Mouse (Mus musculus): ENCODE data around the gene Col5a3. TPM values are rescaled to one million over a fixed set of nuclear protein-coding genes. Genes with fewer than 3 reads are reported as not detected.

Col5a3 gene
- total RNA-seq, 4 experiments from 2014 or later, result 2.8 to 8.0 (median 6.7) TPM

DNA sequence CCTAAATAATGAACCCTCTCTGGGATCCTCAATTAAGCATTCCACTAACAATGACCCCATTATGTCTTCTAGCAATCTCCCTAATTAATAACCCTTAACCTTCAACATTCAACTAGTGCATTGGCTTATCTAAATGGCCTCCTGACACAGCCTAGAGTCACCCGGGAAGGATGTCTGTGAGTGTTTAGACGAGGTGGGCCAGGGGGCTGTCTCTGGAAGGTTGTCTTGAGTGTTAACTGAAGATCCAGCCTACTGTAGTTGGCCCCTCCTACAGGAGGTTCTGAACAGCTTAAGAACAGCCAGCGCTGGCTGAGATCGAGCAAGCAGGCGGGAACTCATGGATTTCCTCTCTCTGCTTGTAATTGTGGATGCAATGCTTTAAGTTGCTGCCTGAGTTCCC, 9.2 kb downstream of the Col5a3 start:
- no peak for DNase-seq (ENCODE audit: low spot score in 2 of 2)

DNA sequence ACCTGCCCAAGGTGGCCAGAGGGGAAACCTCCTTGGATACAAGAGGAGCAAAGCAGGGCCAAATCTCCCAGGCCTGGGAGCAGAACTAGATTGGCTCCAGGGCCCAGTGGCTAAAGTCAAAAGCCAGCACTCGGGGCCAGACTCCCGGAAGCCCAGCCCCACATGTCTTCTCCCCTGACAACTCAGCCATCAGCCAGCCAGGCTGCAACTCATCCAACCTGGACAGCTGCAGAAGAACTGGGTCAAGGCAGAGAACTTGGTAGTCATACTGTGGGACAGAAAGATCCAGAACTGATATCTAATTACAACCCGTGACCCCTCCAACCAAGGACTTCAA, 9.7 kb downstream of the Col5a3 start:
- DNase-seq (ENCODE audit: low spot score in 2 of 2), result peak; percentile 65 to 80

DNA sequence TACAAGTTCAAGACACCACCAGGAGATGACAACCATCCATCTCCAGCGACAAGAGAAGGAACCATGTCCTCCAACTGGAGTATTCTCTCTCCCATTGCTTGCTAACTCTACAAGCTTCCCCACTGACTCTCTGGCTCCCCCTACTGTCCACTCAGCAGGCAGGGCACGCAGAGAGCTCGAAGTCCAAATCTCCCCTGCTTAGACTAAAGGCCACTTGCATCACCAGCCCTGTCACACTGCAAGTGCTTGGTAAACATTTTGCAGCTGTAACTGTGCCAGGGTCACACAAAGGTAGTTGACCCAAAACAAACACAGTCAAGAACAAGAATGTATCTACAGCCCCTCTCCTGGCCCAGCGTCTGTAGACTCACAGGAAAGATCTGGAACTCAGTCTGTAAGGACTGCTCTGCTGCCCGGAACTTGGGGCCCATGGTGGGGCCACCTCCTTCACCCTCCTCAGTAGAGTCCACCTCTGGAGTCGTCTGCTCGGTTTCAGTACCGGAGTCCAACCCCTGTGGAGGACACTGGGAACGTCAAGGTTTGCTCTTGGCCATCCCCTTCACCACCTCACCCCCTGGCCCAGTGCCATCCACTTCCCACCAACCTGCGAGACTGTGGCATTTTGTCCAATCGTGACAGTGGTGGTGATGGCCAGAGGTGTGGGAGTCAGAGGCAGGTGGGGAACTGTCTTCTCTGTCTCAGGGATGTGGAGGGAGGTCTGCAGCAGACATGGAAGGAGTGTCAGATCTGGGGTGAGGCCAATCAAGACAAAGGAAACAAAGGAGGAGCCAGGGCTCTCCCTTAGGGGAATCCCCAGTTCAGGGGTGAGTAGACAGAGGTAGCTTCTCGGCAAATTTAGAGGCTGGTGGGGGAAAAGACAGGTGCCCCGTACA, 10.4 kb downstream of the Col5a3 start:
- peak; percentile 26 to 43 for DNase-seq (ENCODE audit: low spot score in 2 of 2)

DNA sequence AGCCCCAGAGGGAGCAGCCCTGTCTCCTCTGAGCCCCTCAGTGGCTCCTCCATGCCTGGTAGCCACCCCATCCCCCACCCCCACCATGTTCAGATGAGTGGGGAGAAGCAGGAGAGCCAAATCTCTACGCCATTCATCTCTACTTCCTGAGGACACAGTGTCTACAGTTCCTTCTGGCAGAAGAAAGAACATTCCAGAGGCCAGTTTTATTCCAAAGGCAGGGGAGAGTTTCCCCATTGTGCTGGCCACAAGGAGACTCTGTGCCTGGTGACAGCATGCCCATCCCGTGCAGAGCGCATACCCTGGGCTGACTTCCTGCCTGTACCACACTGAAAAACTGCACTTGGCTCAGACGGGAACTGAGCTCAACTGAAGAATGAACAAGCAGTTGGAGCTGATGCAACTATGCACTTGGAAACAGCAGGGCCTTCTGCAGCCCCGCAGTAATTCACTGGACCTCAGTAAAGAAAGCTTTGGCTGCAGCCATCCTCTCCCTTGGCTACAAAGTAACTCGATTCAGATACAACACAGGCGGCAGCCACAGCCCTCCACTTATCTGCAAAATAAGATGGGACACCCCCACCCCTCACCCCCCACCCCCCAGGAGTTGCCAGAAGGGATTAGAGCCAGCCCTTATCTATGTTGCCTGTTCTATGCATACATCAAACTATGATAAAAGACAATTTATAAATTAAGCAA, 20.6 kb downstream of the Col5a3 start:
- peak; percentile 20 to 44 for DNase-seq (ENCODE audit: low spot score in 2 of 2)

DNA sequence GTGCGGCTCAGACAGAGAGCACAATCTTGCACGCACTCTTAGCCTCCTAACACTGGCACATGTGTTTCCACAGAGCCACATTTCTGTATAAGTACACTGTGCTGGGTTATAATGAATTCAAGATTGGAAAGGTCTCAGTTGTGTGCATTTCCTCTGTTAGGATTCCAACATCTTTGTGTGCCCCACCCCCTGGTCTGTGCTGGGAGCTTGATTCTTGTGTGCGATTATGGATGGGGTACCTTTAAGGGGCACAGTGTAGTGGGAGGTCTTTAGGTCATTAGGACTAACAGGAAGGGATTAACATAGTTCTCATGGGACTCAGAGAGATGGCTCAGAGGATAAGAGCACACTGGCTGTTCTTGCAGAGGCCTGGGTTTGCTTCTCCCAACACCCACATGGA, 24.5 kb downstream of the Col5a3 start:
- no peak for DNase-seq (ENCODE audit: low spot score in 2 of 2)

DNA sequence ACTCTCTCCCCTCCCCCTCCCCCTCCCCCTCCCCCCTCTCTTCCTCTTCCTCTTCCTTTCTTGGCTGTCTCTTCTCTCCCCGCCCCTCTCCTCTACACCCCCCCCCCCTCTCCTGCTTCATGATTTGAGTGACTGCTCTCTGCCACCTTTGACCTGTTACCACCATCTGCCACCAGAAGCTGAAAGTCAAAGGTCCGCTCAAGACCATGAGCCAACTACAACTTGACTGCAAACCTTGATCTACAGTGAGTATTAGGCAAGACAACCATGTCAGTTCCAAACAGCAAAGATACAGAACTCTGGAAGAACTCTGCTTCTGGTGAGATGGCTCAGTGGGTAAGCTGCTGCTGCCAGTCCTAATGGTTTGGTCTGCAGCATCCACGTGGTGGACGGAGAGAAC, 25.2 kb downstream of the Col5a3 start:
- DNase-seq (ENCODE audit: low spot score in 2 of 2), result no peak

DNA sequence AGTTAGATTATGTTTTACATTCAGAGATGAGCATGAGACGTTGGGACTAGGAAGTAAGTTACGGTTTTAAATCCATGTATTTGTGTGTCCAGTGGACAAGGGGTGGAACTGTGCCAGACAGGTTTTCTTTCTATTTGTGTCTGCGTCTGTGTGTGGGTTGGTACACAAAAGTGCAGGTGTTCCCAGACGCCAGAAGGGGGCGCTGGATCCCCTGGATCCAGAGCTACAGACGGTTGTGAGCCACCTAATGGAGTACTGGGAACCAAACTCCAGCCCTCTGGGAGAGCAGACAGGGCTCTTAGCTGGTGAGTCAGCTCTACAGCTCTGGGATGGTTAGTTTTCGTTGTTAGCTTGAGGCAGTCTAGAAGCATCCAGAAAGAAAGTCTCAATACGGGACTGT, 26.9 kb downstream of the Col5a3 start:
- DNase-seq (ENCODE audit: low spot score in 2 of 2), result no peak

DNA sequence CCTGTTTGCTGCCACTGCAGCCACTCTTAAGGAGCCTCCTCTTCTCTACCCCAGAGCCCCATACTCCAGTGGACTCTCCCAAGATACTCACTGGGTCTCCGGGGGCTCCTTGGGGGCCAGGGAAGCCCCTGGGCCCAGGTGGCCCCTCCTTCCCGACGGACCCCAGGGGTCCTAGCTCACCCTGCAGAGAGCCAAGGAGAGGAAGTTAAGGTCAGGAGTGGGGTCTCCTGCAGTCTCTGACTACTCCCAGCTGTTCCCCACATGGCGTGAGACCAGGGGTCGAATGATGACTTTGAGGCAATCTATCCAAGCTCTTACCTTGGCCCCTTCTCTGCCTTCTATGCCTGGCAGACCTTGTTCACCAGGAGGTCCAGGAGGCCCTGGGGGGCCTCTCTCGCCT, 29.8 kb downstream of the Col5a3 start:
- DNase-seq (ENCODE audit: low spot score in 2 of 2), result no peak

DNA sequence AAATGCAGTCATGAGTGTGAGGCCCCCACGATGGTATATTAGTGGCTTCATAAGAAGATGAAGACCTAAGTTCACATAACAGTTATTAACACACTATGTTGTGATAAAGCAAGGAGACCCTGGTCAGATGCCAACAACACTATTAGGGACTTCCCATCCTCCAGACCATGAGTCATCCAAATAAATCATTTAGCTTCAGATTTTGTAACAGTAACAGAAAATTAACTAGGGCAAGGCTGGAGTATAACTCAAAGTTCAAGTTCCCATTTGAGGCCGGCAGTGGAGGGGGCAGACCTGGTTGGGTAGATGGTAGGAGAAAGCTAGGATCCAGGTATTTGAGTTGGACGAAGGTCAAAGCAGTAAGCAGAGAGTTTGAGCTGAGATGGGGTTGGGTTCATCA, 33.6 kb downstream of the Col5a3 start:
- no peak for DNase-seq (ENCODE audit: low spot score in 2 of 2)

DNA sequence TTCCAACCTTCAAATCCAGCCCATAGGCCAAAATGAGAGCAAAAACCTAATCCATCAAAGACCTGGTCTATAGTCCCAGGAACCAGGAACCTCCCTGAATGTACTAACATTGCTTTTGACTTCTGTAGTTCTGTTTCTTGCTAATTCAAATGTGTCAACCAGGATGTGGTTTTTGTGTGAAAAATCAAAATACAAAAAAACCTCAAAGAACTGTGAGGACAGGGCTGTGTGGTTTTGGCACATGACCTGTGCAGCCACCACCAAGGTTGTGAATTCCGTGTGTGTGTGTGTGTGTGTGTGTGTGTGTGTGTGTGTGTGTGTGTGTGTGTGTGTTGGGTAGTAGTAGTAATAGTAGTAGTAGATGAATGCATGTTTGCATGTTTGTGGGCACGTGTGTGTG, 49.6 kb downstream of the Col5a3 start:
- no peak for DNase-seq (ENCODE audit: low spot score in 2 of 2)

DNA sequence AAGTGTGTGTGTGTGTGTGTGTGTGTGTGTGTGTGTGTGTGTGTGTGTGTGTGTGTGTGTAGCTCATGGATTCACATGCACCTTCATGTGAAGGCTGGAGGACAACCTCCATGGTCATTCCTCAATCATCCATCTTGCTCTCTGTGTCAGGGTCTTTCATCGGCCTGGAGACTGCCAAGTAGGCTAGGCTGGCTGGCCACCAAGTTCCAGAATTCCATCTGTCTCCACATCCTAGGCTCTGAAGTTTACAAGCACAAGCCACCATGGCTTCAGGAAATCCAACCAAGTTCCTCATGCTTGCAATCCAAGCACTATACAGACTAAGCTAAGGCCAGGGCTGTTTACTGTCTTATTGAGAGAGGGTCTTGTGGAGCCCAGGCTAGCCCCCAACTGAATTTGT, 51.8 kb downstream of the Col5a3 start:
- DNase-seq (ENCODE audit: low spot score in 2 of 2), result no peak

DNA sequence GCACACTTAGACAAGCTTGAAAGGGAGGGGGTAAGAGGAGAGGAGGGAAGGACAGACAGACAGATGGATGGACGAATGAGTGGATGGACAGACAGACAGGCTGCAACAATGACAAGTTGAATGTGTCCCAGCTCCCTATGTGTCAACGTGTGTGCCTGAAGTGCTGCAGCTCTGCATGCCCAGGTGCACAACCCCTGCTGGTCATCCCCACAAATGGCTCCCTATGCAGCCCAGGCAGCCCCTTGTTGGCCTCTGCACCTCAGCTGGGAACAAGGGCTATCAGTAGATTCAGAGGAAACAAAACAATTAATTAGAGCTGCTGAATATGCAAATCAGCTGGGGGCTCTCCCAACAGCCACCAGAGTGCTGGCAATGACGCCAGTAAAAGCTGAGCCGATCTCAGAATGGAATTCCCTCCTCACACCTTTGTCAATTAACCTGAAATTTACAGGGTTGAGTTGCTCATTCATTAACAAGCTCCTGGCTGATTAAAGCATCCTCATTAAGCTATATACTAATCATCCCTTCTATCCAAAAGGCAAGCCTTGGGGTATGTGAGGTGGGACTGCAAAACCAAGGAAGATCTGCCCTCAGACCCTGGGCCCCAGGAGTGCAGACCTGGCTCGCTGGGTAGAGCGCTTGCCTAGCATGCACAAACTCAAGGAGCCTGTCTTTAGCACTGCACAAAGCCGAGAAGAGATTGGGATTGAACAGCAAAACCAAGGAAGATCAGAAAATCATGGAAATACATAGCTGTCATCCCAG, 52.5 kb downstream of the Col5a3 start:
- DNase-seq (ENCODE audit: low spot score in 2 of 2), result no peak

DNA sequence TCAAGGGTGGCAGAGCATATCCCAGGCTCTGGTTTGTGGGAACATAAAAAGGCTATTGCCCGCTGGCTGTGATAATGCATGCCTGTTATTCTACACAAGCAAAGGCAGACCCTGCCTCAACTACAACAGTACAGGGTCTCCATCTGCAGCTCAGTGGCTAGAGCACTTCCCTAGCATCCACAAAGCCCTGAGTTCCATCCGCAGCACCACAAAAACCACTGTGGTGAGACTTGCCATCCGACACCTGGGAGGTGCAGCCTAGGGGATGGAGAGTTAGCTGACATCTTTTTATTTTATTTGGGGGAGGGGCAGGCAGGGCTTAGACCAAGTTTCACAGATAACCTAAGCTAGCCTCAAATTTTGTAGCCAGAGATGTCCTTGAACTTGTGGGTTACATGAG, 53.5 kb downstream of the Col5a3 start:
- no peak for DNase-seq (ENCODE audit: low spot score in 2 of 2)

DNA sequence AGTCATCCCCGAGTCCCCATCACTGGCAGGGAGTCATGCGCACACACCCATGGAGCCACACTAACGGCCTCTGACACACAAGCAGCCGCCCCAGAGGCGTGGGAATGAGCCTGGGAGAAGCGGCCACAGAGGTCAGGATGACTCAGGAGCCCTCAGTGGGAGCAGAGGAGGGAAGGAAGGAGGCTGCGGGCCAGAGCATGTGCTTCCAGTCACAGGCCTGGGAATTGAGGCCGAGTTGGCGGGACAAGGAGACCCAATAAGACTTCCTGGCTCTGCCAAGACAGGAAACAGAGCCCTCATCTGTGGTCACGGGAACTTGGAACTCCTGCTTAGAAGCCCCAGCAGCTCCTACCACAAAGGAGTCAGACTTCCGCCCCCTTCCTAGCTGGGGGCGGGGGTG, 54.1 kb downstream of the Col5a3 start:
- DNase-seq (ENCODE audit: low spot score in 2 of 2), result peak; percentile 68 to 79

DNA sequence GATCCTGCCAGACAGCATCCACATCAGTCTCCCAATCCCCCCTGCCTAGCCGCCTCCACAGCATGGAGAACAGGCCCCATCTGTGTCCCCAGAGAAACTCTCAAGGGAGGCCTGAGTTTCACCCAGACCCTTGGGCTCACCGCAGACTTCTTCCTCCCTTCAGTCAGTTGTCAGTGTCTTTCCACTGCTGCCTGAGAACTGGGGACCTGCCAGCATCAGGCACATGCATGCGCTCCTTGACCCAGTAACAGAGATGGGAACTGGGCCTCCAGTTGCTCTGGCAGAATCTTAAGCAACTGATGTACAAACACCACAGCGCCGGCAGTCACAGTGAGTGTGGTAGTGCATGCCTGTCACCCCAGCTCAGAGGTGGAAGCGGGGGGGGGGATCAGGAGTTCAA, 56.0 kb downstream of the Col5a3 start:
- peak in 1 of 2 experiments; percentile 17 for DNase-seq (ENCODE audit: low spot score in 2 of 2)

DNA sequence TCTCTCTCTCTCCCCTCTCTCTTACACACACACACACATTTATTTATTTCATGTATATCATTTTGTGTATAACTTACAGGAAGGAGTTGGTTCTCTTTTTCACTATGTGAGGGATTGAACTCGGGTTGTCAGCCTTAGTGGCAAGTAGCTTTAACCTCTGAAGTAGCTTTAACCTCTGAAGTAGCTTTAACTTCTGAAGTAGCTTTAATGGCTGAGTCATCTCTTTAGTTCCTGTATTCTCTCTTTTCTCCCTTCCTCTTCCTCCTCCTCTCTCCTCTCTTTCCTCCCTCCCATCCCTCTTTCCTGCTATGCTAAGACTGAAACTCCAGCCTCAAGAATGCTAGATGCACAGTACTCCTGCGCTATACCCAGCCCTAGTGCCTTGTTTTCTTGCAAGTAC, 56.6 kb downstream of the Col5a3 start:
- DNase-seq (ENCODE audit: low spot score in 2 of 2), result no peak

DNA sequence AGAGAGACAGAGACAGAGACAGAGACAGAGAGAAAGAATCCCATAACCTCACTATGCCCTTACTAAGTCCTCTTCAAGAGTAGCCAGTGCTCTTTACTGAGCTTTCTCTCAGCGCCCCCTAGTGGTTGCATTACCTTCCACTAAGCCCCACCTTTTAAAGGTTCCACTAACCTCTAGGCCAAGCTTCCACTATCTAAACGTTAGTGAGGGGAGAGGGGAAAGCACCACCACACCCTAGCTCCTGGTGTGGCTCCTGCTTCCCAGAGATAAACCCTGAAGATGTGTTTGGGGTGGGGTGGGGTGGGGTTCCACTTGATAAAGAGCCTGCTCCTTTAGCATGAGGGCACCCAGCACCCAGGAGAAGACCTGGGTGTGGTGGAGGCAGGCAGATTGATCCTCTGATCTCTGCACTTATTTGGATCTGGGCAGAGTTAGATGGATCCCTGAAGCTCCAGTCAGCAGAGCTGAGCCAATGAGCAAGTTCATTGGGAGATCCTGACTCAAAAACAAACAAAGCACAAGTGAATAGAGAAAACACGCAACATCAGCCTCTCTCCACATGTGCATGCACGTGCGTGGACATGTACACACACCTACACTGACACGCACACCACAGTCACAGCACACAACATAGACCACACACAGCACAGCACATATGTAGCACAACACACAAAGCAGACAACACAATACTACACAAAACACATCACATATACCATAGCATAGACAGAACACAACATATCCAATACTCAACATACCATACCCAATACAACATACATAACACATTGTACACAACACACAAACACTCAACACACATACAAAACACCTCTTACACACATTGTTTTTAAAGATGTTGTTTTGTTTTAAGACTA, 57.5 kb downstream of the Col5a3 start:
- DNase-seq (ENCODE audit: low spot score in 2 of 2), result peak; percentile 47 to 53

DNA sequence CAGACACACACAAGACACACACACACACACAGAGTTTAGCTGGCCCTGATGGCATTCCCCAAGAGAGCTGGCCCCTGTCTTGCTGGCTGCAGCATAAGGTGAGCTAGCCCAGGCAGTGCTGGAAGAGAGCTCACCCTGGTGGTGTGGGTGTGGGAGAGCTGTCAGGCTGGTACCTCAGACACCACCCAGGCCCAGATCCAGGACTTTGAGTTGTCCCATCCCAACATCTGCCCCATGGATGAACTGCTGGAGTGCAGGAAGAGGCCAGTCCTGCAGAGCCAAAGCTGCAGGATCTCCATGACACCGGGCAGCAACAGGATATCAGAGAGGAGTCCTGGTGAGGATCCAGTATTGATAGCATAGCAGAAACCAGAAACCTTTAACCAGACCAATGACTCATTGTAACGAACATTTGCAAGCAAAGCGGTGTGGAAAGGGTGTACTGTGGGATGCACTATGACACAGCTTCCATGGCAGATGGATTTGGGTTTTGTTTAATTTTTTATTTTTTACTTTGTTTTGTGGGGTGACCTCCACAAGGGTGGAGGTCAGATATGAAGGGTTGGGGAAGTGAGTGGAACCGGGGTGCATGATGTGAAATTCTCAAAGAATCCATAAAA, 58.7 kb downstream of the Col5a3 start:
- DNase-seq (ENCODE audit: low spot score in 2 of 2), result no peak

DNA sequence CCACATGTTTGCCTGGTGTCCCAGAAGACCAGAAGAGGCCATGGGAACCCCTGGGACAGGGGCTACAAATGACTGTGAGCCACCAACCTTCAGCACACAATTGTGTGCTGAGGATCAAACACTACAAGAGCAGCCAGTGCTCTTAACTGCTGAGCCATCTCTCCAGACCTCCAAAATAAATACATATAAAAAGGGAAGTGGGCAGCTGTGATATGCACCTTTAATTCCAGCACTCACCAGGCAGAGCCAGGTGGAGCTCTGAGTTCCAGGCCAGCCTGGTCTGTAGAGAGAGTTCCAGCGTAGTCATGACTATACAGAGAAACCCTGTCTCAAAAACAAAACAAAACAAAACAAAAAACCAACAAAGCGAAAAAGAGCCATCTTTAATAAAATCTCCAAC, 60.5 kb downstream of the Col5a3 start:
- DNase-seq (ENCODE audit: low spot score in 2 of 2), result no peak

DNA sequence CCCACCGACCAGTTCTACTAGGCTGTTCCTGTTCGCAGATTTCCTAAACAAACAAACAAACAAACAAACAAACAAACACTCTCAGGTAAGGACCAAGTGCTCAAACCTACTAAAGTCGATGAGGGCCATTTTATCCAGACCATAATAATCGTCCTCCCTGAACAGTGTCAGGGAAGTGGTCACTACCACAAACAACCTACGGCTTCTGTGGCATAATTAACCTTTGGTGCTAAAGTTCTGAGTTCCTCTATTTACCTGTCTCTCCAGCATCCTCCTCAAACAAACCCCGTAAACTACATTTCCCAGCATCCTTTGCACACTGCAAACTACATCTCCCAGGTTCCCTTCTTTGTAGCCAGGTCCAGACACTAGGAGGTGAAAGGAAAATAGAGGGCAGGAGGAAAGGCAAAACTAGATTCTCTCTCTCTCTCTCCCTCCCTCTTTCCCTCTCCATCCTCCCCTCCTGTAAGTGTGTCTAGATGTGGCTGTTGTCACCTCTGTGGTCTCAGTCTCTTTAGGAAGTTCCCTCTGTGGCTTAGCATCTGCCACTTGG, 63.3 kb downstream of the Col5a3 start:
- no peak for DNase-seq (ENCODE audit: low spot score in 2 of 2)

DNA sequence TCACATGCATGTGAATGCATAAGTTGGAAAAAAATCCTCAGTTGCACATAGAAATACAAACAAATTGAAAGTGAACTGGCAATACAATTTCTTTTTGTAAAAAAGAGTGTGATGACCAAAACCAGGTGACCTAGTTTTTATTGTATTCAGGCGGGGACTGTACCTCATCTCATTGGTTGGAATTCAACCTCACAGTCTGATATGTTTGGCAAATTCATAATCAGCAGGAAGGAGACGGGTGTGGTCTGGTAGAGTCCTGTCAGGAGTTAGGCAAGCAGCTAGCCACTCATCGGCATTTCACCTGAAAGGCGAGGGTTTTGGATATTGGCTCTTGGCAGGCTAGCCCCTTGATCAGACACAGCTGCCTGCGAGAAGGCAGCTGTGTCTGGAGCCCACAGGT, 65.7 kb downstream of the Col5a3 start:
- no peak for DNase-seq (ENCODE audit: low spot score in 2 of 2)

All from gastrocnemius, adult 8-10 months (tissue).